Mouse (Mus musculus) hindlimb bud, embryonic 11.5 days (tissue): ENCODE measurements around the gene Tns2.

ENCODE experiments used
- DNase-seq: peaks from one replicate; pipeline ENCODE4 v3.0.0-alpha.2; 2012; ENCODE audit warnings: low read depth, low spot score; ENCODE audit errors: extremely low spot score

Gene Tns2

GRCm38 (mm10) chr15:102108651-102109525, 8.7 kb downstream of the Tns2 start:
- no peak for DNase-seq

GRCm38 (mm10) chr15:102110271-102110670, 10.1 kb downstream of the Tns2 start:
- no peak for DNase-seq

GRCm38 (mm10) chr15:102110701-102111494, 10.7 kb downstream of the Tns2 start:
- DNase-seq: no peak

GRCm38 (mm10) chr15:102111495-102111829, 11.2 kb downstream of the Tns2 start:
- no peak for DNase-seq

GRCm38 (mm10) chr15:102112181-102112580, 12.0 kb downstream of the Tns2 start:
- DNase-seq: no peak

GRCm38 (mm10) chr15:102112827-102113226, 12.6 kb downstream of the Tns2 start:
- DNase-seq: no peak

- DNase-seq: no peak
Measured at GRCm38 (mm10) chr15:102113674-102114073, 13.5 kb downstream of the Tns2 start.

- no peak for DNase-seq
Measured at GRCm38 (mm10) chr15:102114651-102115260, 14.5 kb downstream of the Tns2 start.

GRCm38 (mm10) chr15:102115731-102116231, 15.6 kb downstream of the Tns2 start:
- no peak for DNase-seq

GRCm38 (mm10) chr15:102116753-102117415, 16.7 kb downstream of the Tns2 start:
- no peak for DNase-seq

GRCm38 (mm10) chr15:102117461-102118443, 17.5 kb downstream of the Tns2 start:
- no peak for DNase-seq

- DNase-seq: no peak
Measured at GRCm38 (mm10) chr15:102118591-102118990, 18.4 kb downstream of the Tns2 start.

GRCm38 (mm10) chr15:102119121-102119830, 19.1 kb downstream of the Tns2 start:
- no peak for DNase-seq

- DNase-seq: no peak
Measured at GRCm38 (mm10) chr15:102119831-102120170, 19.6 kb downstream of the Tns2 start.

GRCm38 (mm10) chr15:102120530-102120929, 20.3 kb downstream of the Tns2 start:
- DNase-seq: no peak

- DNase-seq: no peak
Measured at GRCm38 (mm10) chr15:102126303-102126702, 26.1 kb downstream of the Tns2 start.

GRCm38 (mm10) chr15:102133314-102133713, 33.1 kb downstream of the Tns2 start:
- DNase-seq: no peak

- no peak for DNase-seq
Measured at GRCm38 (mm10) chr15:102134709-102135108, 34.5 kb downstream of the Tns2 start.

GRCm38 (mm10) chr15:102135522-102136128, 35.4 kb downstream of the Tns2 start:
- DNase-seq: no peak
